Mouse (Mus musculus) ES-Bruce4 (cell line): ENCODE data around the gene Inpp1. TPM values are rescaled to one million over a fixed set of nuclear protein-coding genes. Genes with fewer than 3 reads are reported as not detected.

Source experiments
- H3K27ac ChIP-seq: 2 replicates; pipeline ENCODE4 v1.5.1; 2012; ENCODE audit warnings: low read length, inconsistent platforms; ENCODE audit not compliant: insufficient read depth
- H3K27me3 ChIP-seq: 2 replicates; pipeline ENCODE4 v1.6.1; 2012; ENCODE audit warnings: mild to moderate bottlenecking, low read length, inconsistent platforms; ENCODE audit not compliant: control insufficient read depth, poor library complexity, insufficient read depth, severe bottlenecking
- H3K36me3 ChIP-seq: 2 replicates; pipeline ENCODE4 v1.6.1; 2012; ENCODE audit warnings: inconsistent platforms, mild to moderate bottlenecking, low read length, moderate library complexity; ENCODE audit not compliant: control insufficient read depth, poor library complexity, insufficient read depth, severe bottlenecking
- H3K4me1 ChIP-seq: one replicate; pipeline ENCODE4 v1.8.1; 2011; ENCODE audit warnings: low read length; ENCODE audit not compliant: control insufficient read depth, insufficient read depth
- H3K4me3 ChIP-seq: 2 replicates; pipeline ENCODE4 v1.5.1; 2011; ENCODE audit warnings: low read depth, mild to moderate bottlenecking, low read length
- H3K9ac ChIP-seq: 2 replicates; pipeline ENCODE4 v1.6.1; 2012; ENCODE audit warnings: low read depth, mild to moderate bottlenecking, inconsistent platforms; ENCODE audit not compliant: poor library complexity, severe bottlenecking
- H3K9me3 ChIP-seq: replicated peaks from 2 replicates; pipeline ENCODE4 v1.6.1; 2012; ENCODE audit warnings: mild to moderate bottlenecking, low read length, inconsistent platforms; ENCODE audit not compliant: control insufficient read depth, poor library complexity, insufficient read depth, severe bottlenecking
- CTCF ChIP-seq: IDR thresholded peaks from one replicate; pipeline ENCODE4 v1.8.1; 2011; ENCODE audit warnings: low read depth, low read length
- EP300 ChIP-seq: IDR thresholded peaks from 2 replicates; pipeline ENCODE4 v1.6.1; 2011; ENCODE audit warnings: low read depth, low read length; ENCODE audit not compliant: insufficient read depth
- POLR2A ChIP-seq: IDR thresholded peaks from one replicate; pipeline ENCODE4 v1.8.1; 2011; ENCODE audit warnings: low read length; ENCODE audit not compliant: insufficient read depth
- polyA plus RNA-seq: library from polyadenylated mRNA; stranded (reverse); fragments of >200 nt; gene quantifications from 2 replicates; pipeline ENCODE4 v1.2.4, GENCODE M21; 2011; ENCODE audit warnings: low read depth; ENCODE audit not compliant: missing spikeins, insufficient read depth, insufficient read length

Gene Inpp1
- polyA plus RNA-seq, 1 experiment, result 5.7 TPM

- TF ChIP-seq EP300, result no peak
Observed at GRCm38 (mm10) chr1:52799056-52799726, 18.3 kb downstream of the Inpp1 start.

GRCm38 (mm10) chr1:52795927-52796326 is 21.6 kb downstream of the Inpp1 start:
- Histone ChIP-seq H3K4me1 (no peaks in the 10 kb centered on the region), H3K27me3 (no peaks in the 10 kb centered on the region), H3K4me3 (no peak overlapping the region), H3K36me3 (no peaks in the 10 kb centered on the region), H3K9ac (no peak overlapping the region), H3K27ac (no peak overlapping the region), H3K9me3 (no peaks in the 10 kb centered on the region)
- TF ChIP-seq CTCF, result no peak
- no peak for TF ChIP-seq POLR2A
- no peak for TF ChIP-seq EP300

More at GRCm38 (mm10) chr1:52799056-52799726, 18.3 kb downstream of the Inpp1 start:
- H3K9ac ChIP-seq, result no peak overlapping the region
- H3K36me3 ChIP-seq, result no peaks in the 10 kb centered on the region
- H3K4me1 ChIP-seq, result no peaks in the 10 kb centered on the region
- no peaks in the 10 kb centered on the region for H3K27me3 ChIP-seq
- no peak overlapping the region for H3K27ac ChIP-seq
- H3K4me3 ChIP-seq, result no peak overlapping the region
- no peaks in the 10 kb centered on the region for H3K9me3 ChIP-seq

GRCm38 (mm10) chr1:52793692-52794091 is 23.8 kb downstream of the Inpp1 start:
- Histone ChIP-seq H3K9me3 (no peaks in the 10 kb centered on the region), H3K4me3 (no peak overlapping the region), H3K36me3 (no peaks in the 10 kb centered on the region), H3K27me3 (no peaks in the 10 kb centered on the region), H3K4me1 (no peaks in the 10 kb centered on the region), H3K9ac (no peak overlapping the region), H3K27ac (no peak overlapping the region)
- TF ChIP-seq CTCF, result no peak
- TF ChIP-seq POLR2A, result no peak
- no peak for TF ChIP-seq EP300

- no peak overlapping the region for H3K9ac ChIP-seq
- H3K27me3 ChIP-seq, result no peaks in the 10 kb centered on the region
- no peaks in the 10 kb centered on the region for H3K4me1 ChIP-seq
- H3K4me3 ChIP-seq, result no peak overlapping the region
- no peak for TF ChIP-seq POLR2A
- no peak for TF ChIP-seq CTCF
- no peak for TF ChIP-seq EP300
- H3K9me3 ChIP-seq, result no peaks in the 10 kb centered on the region
- H3K27ac ChIP-seq, result no peak overlapping the region
- no peaks in the 10 kb centered on the region for H3K36me3 ChIP-seq
Observed at GRCm38 (mm10) chr1:52792701-52793100, 24.8 kb downstream of the Inpp1 start.

GRCm38 (mm10) chr1:52787254-52787653 is 30.2 kb downstream of the Inpp1 start:
- no peak overlapping the region for H3K4me3 ChIP-seq
- H3K27ac ChIP-seq, result no peak overlapping the region
- TF ChIP-seq CTCF (no peak), POLR2A (no peak), EP300 (no peak)
- no peaks in the 10 kb centered on the region for H3K4me1 ChIP-seq
- H3K9ac ChIP-seq, result no peak overlapping the region
- H3K27me3 ChIP-seq, result no peaks in the 10 kb centered on the region
- no peaks in the 10 kb centered on the region for H3K36me3 ChIP-seq
- H3K9me3 ChIP-seq, result no peaks in the 10 kb centered on the region

GRCm38 (mm10) chr1:52765176-52766111 is 52.0 kb downstream of the Inpp1 start:
- TF ChIP-seq CTCF, result no peak
- TF ChIP-seq EP300, result no peak
- no peak for TF ChIP-seq POLR2A
- Histone ChIP-seq H3K27me3 (no peaks in the 10 kb centered on the region), H3K9me3 (no peaks in the 10 kb centered on the region), H3K9ac (no peak overlapping the region), H3K4me3 (no peak overlapping the region), H3K36me3 (no peaks in the 10 kb centered on the region), H3K4me1 (no peaks in the 10 kb centered on the region), H3K27ac (no peak overlapping the region)
